Mouse (Mus musculus): ENCODE data around the gene Cnot2. TPM values are rescaled to one million over a fixed set of nuclear protein-coding genes. Genes with fewer than 3 reads are reported as not detected.
A peak's percentile ranks its signal among the peaks of the same experiment; 100 is the strongest.

The Cnot2 gene
- polyA plus RNA-seq, 1 experiment from 2014 or later = 103 TPM

DNA sequence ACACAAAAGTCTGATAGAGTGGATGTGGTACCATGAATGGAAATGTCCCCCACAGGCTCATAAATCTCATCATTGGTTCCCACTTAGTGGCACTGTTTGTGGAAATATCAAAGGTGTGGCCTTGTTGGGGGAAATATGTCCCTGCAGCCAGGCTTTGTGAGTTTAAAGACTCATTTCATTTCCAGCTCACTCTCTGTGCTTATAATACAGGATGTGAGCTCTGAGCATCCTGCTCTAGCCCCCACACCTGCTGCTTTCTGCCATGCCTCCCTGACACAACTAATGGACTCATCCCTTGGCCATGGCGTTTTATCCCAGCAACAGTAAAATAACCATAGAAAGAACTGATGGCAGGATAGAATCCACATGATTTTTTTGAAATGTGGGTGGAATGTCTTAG, 24.1 kb downstream of the Cnot2 start:
- H3K4me3 ChIP-seq = no peak overlapping the region
- H3K4me2 ChIP-seq = no peak overlapping the region
- no peaks in the 10 kb centered on the region for H3K36me3 ChIP-seq
- ATAC-seq (ENCODE audit: borderline replicate concordance, extremely low read depth, low FRiP score, low TSS enrichment) = no peak
- no peak overlapping the region for H3K9ac ChIP-seq
- peaks cover 6% of the 10 kb centered on the region; the same call in 1 of the 2 replicates for H3K4me1 ChIP-seq
- WGBS = 91% methylated on average over 1 of the region's 1 CpGs
- no peak overlapping the region for H3K27ac ChIP-seq
- H3K9me3 ChIP-seq = no peaks in the 10 kb centered on the region
- no peaks in the 10 kb centered on the region for H3K27me3 ChIP-seq

DNA sequence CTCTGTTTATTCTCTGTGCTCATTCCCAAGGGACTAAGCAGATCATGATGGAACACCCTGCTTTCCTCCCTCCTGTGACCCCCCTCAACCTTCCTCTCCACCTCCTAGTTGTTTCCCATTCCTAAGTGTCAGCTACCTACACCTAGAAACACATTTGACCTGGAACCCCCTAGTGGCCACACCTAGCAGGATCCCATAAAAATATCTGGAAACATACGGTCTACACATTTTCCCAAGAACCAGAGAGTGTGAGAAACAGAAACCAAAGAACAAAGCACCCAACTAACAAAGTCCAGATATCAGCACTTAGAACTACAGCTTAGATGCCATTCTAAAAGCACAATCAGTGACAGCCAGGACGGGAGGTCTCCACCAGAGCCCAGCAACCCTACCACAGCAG, 26.9 kb downstream of the Cnot2 start:
- no peaks in the 10 kb centered on the region for H3K9me3 ChIP-seq
- ATAC-seq (ENCODE audit: borderline replicate concordance, extremely low read depth, low FRiP score, low TSS enrichment) = no peak
- no peak overlapping the region for H3K27ac ChIP-seq
- no peak overlapping the region for H3K9ac ChIP-seq
- no peaks in the 10 kb centered on the region for H3K36me3 ChIP-seq
- H3K27me3 ChIP-seq = no peaks in the 10 kb centered on the region
- no peak overlapping the region for H3K4me3 ChIP-seq
- peaks cover 2% of the 10 kb centered on the region; the same call in 1 of the 2 replicates for H3K4me1 ChIP-seq
- WGBS = 70% methylated on average over 2 of the region's 2 CpGs
- no peak overlapping the region for H3K4me2 ChIP-seq

GRCm38 (mm10) chr10:116547958-116548357, 33.4 kb downstream of the Cnot2 start:
- ATAC-seq (ENCODE audit: borderline replicate concordance, extremely low read depth, low FRiP score, low TSS enrichment) = no peak
- H3K4me2 ChIP-seq = no peak overlapping the region
- no peaks in the 10 kb centered on the region for H3K27me3 ChIP-seq
- 42% methylated on average over 4 of the region's 4 CpGs for WGBS
- H3K4me1 ChIP-seq = peaks cover 8% of the 10 kb centered on the region
- H3K9me3 ChIP-seq = no peaks in the 10 kb centered on the region
- H3K9ac ChIP-seq = no peak overlapping the region
- 0 out of 2 replicates have a peak, but pooled peaks cover 4% of the 10 kb centered on the region for H3K36me3 ChIP-seq
- no peak overlapping the region for H3K27ac ChIP-seq
- no peak overlapping the region for H3K4me3 ChIP-seq

GRCm38 (mm10) chr10:116546177-116546576, 35.1 kb downstream of the Cnot2 start:
- no peaks in the 10 kb centered on the region for H3K27me3 ChIP-seq
- WGBS = 92% methylated on average over 3 of the region's 3 CpGs
- H3K9me3 ChIP-seq = no peaks in the 10 kb centered on the region
- no peak overlapping the region for H3K27ac ChIP-seq
- H3K36me3 ChIP-seq = 0 out of 2 replicates have a peak, but pooled peaks cover 4% of the 10 kb centered on the region
- peaks cover 6% of the 10 kb centered on the region for H3K4me1 ChIP-seq
- ATAC-seq (ENCODE audit: borderline replicate concordance, extremely low read depth, low FRiP score, low TSS enrichment) = no peak
- H3K4me3 ChIP-seq = no peak overlapping the region
- H3K9ac ChIP-seq = no peak overlapping the region
- no peak overlapping the region for H3K4me2 ChIP-seq

GRCm38 (mm10) chr10:116543061-116543460, 38.2 kb downstream of the Cnot2 start:
- H3K9me3 ChIP-seq = no peaks in the 10 kb centered on the region
- H3K27me3 ChIP-seq = no peaks in the 10 kb centered on the region
- no peak overlapping the region for H3K4me3 ChIP-seq
- H3K36me3 ChIP-seq = 0 out of 2 replicates have a peak, but pooled peaks cover 4% of the 10 kb centered on the region
- WGBS = 97% methylated on average over 1 of the region's 1 CpGs
- no peak overlapping the region for H3K9ac ChIP-seq
- H3K4me1 ChIP-seq = peaks cover 3% of the 10 kb centered on the region
- no peak overlapping the region for H3K4me2 ChIP-seq
- H3K27ac ChIP-seq = no peak overlapping the region
- no peak for ATAC-seq (ENCODE audit: borderline replicate concordance, extremely low read depth, low FRiP score, low TSS enrichment)

GRCm38 (mm10) chr10:116540750-116541149, 40.6 kb downstream of the Cnot2 start:
- 83% methylated on average over 5 of the region's 5 CpGs for WGBS
- no peak overlapping the region for H3K4me2 ChIP-seq
- no peaks in the 10 kb centered on the region for H3K36me3 ChIP-seq
- ATAC-seq (ENCODE audit: borderline replicate concordance, extremely low read depth, low FRiP score, low TSS enrichment) = no peak
- H3K27ac ChIP-seq = no peak overlapping the region
- H3K4me3 ChIP-seq = no peak overlapping the region
- H3K9ac ChIP-seq = no peak overlapping the region
- peaks cover 14% of the 10 kb centered on the region for H3K4me1 ChIP-seq
- no peaks in the 10 kb centered on the region for H3K9me3 ChIP-seq
- H3K27me3 ChIP-seq = no peaks in the 10 kb centered on the region

DNA sequence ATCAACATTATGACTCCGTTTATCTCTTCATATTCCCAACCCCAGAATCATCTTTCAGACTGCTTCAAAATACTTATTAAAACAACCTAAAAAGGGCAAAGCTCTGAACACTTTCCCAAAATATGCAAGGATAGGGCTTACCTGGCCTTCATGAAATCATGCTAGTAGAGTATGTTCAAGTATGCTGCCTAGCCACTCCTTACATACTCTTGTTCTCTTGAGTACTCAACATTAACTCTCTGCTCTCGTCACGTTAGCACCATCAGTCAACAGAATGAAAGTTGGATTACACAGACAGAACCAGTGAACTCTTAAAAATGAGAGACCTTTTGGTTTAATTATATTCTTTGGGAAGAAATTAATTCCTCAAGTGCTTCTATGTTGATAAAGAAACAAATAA, 43.8 kb downstream of the Cnot2 start:
- no peaks in the 10 kb centered on the region for H3K27me3 ChIP-seq
- H3K27ac ChIP-seq = peak overlapping the region; percentile 49; the same call in 1 of the 2 replicates
- H3K36me3 ChIP-seq = no peaks in the 10 kb centered on the region
- no peak overlapping the region for H3K9ac ChIP-seq
- H3K4me2 ChIP-seq = no peak overlapping the region
- ATAC-seq (ENCODE audit: borderline replicate concordance, extremely low read depth, low FRiP score, low TSS enrichment) = peak; percentile 35; the same call in 1 of the 2 replicates
- no peak overlapping the region for H3K4me3 ChIP-seq
- H3K9me3 ChIP-seq = no peaks in the 10 kb centered on the region
- H3K4me1 ChIP-seq = peaks cover 24% of the 10 kb centered on the region
- WGBS = 77% methylated on average over 3 of the region's 3 CpGs

DNA sequence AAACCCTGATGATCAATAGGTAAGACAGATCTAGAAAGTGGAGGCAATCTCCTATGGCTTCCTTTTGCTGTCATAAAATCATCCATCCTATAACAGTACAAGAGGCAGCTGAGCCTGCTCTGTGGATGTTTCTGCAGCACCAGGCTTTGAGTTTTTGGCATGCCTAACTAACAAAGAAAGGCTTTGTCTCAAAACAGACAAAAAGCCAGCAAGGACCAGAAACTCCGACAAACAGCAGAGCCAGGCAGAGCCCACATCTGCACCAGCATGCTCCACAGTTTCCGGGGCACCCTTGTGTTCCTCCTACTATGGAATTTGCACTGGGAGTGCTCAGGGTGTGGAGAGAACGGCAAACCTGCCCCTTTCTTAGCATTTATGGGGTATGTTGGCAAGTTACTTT, 47.0 kb downstream of the Cnot2 start:
- 41% methylated on average over 3 of the region's 3 CpGs for WGBS
- peaks cover 31% of the 10 kb centered on the region for H3K4me1 ChIP-seq
- ATAC-seq (ENCODE audit: borderline replicate concordance, extremely low read depth, low FRiP score, low TSS enrichment) = no peak
- no peaks in the 10 kb centered on the region for H3K9me3 ChIP-seq
- H3K27ac ChIP-seq = no peak overlapping the region
- H3K36me3 ChIP-seq = no peaks in the 10 kb centered on the region
- no peak overlapping the region for H3K4me3 ChIP-seq
- no peaks in the 10 kb centered on the region for H3K27me3 ChIP-seq
- no peak overlapping the region for H3K4me2 ChIP-seq
- H3K9ac ChIP-seq = no peak overlapping the region

- Histone ChIP-seq H3K9ac (no peak overlapping the region), H3K27ac (0 out of 2 replicates have a peak overlapping the region, but pooled peaks have one; percentile 3), H3K4me1 (peaks cover 30% of the 10 kb centered on the region), H3K9me3 (no peaks in the 10 kb centered on the region), H3K4me2 (no peak overlapping the region), H3K36me3 (peaks cover 2% of the 10 kb centered on the region; the same call in 1 of the 2 replicates), H3K27me3 (no peaks in the 10 kb centered on the region), H3K4me3 (no peak overlapping the region)
- WGBS = 56% methylated on average over 3 of the region's 3 CpGs
- ATAC-seq (ENCODE audit: borderline replicate concordance, extremely low read depth, low FRiP score, low TSS enrichment) = no peak
These were observed 48.8 kb downstream of the Cnot2 start for GRCm38 (mm10) chr10:116532561-116532960.

DNA sequence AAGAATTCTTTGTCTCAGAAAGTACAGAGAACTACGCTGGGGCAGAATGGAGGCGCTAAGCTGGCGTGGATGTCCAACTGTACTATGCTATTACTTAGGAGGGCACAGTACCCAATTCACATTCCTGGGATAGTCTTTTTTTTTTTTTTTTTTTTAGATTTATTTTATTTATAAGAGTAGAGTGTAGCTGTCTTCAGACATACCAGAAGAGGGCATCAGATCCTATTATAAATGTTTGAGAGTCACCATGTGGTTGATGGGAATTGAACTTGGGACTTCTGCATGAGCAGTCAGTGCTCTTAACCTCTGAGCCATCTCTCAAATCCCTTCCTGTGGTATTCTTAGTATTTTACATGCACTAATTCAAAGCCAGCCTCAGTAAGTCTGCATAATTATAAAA, 50.2 kb downstream of the Cnot2 start:
- 85% methylated on average over 3 of the region's 3 CpGs for WGBS

DNA sequence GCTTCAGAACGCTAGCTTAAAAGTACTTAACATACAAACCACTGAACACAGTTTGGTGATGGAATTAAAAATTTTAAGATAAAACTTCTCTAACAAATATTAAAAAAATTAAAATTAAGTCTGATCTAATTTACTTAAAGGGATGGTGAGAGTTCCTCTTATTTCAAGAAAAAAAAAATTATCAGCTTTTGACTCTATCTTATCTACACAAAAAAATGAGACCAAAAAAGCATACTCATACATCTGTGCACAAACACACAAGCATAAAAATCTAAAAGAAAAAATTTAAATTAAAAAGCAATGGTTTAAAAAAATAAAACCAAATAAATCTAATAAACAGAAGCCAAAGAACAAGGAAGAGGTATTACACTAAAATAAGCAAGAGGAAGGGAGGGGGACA, 61.7 kb downstream of the Cnot2 start:
- no peak for ATAC-seq (ENCODE audit: borderline replicate concordance, extremely low read depth, low FRiP score, low TSS enrichment)
- no peak overlapping the region for H3K4me2 ChIP-seq
- no peaks in the 10 kb centered on the region for H3K27me3 ChIP-seq
- H3K9me3 ChIP-seq = no peaks in the 10 kb centered on the region
- WGBS = 90% methylated on average over 1 of the region's 1 CpGs
- H3K4me3 ChIP-seq = no peak overlapping the region
- no peak overlapping the region for H3K27ac ChIP-seq
- no peak overlapping the region for H3K9ac ChIP-seq
- no peaks in the 10 kb centered on the region for H3K4me1 ChIP-seq
- no peaks in the 10 kb centered on the region for H3K36me3 ChIP-seq

More for the DNA sequence above, 50.2 kb downstream of the Cnot2 start:
- Histone ChIP-seq H3K4me2 (no peak overlapping the region), H3K36me3 (peaks cover 2% of the 10 kb centered on the region; the same call in 1 of the 2 replicates), H3K4me1 (peaks cover 19% of the 10 kb centered on the region), H3K27ac (no peak overlapping the region), H3K4me3 (no peak overlapping the region), H3K9me3 (no peaks in the 10 kb centered on the region), H3K9ac (no peak overlapping the region), H3K27me3 (no peaks in the 10 kb centered on the region)
- no peak for ATAC-seq (ENCODE audit: borderline replicate concordance, extremely low read depth, low FRiP score, low TSS enrichment)

DNA sequence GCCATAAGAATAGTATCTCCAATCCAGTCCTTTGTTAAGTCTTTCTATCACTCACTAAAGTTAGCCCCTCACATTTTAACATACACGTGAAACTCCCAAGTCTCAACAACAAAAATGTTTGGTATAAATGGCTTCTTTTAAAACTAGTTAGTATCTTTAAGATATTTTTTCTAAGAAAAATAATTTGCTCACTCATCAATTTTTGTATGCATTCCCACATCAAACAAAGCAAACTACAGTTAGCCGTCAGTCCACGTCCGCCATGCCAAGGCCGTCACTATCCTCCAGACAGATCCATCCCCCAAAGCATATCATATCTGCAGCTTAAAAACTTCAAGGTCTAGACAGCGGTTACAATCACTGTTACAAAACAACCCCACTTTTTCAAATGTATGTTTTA, 65.7 kb downstream of the Cnot2 start:
- Histone ChIP-seq H3K4me2 (no peak overlapping the region), H3K9ac (no peak overlapping the region), H3K36me3 (no peaks in the 10 kb centered on the region), H3K27me3 (no peaks in the 10 kb centered on the region), H3K27ac (no peak overlapping the region), H3K4me1 (no peaks in the 10 kb centered on the region), H3K4me3 (no peak overlapping the region), H3K9me3 (no peaks in the 10 kb centered on the region)
- 89% methylated on average over 6 of the region's 6 CpGs for WGBS
- no peak for ATAC-seq (ENCODE audit: borderline replicate concordance, extremely low read depth, low FRiP score, low TSS enrichment)

DNA sequence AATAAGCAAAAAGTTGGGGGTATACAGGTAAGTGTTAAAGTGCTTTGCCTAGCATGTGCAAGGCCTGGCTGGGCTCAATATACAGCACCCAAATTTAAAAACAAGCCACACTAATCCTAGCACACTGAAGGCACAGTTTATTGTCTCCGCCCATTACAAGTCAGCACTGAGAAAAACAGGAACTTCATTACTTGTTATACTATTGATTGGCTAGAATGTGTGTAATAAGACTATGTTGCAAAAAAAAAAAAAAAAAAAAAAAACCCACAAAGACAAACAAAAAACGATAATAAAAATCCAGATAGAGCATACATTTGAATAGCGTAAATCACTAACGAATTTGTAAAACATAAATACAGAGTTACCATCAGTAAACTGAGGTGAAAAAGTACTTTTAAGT, 66.2 kb downstream of the Cnot2 start:
- H3K27ac ChIP-seq = no peak overlapping the region
- H3K9ac ChIP-seq = no peak overlapping the region
- no peaks in the 10 kb centered on the region for H3K4me1 ChIP-seq
- no peaks in the 10 kb centered on the region for H3K36me3 ChIP-seq
- H3K27me3 ChIP-seq = no peaks in the 10 kb centered on the region
- H3K4me3 ChIP-seq = no peak overlapping the region
- H3K4me2 ChIP-seq = no peak overlapping the region
- no peak for ATAC-seq (ENCODE audit: borderline replicate concordance, extremely low read depth, low FRiP score, low TSS enrichment)
- H3K9me3 ChIP-seq = no peaks in the 10 kb centered on the region
- WGBS = 94% methylated on average over 4 of the region's 4 CpGs
